Mouse (Mus musculus): ENCODE measurements around the gene Map1lc3b. TPM values are rescaled to one million over a fixed set of nuclear protein-coding genes. Genes with fewer than 3 reads are reported as not detected.
A peak's percentile ranks its signal among the peaks of the same experiment; 100 is the strongest.

Gene Map1lc3b
- 177 and 190 TPM in 2 replicates for polyA plus RNA-seq (2015; fragmentation: Nextera tagmentation; extraction: Ambion mirVana)

DNA sequence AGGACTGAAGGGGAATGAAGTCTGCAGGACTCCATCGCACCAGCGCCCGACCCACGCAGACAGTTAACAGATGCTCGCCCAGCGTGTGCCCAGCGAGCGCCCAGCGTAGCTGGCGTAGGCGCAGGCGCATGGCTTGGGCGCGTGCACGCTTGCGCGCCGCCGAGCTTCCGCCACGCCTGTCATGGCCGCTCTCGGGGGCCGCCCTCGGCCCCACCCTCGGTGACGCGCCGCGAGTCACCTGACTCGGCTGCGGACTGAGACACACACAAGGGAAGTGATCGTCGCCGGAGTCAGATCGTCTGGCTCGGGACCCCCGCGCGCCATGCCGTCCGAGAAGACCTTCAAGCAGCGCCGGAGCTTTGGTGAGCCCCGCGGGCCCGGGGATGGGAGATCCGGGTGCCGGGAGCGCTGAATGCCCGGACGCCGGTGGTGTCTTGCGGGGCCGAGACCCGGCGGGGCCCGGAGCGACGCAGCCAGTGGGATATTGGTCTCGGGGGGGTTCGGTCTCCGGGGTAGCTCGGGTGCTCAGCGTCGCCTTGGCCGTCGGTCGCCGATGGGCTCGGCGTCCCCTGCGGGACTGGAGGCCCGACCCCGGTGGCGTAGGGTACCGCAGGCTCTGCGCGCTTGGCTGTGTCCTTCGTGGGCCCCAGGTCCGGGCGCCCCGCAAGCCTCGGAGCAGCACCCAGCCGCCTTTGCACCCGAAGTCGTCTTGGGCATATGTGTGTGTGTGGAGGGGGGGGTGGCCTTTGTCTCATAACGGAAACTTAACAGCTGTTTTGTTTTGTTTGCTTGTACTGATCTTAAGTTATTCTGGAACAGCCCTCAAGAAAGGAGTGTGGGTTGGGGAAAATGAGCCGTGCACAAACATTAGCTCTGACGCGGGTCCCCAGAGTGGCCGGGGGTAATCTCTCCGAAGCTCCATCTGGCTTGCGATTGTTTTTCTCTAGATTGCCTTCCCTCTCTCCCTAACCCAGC lies at the start of gene Map1lc3b:
Gene Map1lc3b, plus strand, starts transcription at position 159 of the 975 bp plus-strand sequence.
- H3K4me2 ChIP-seq (replicated peaks) = peak within 1 kb of the TSS; percentile 90
- under 1% methylated on average over 94 of the region's 94 CpGs for WGBS
- H3K27me3 ChIP-seq (replicated peaks) = no peaks in the 10 kb centered on the region
- H3K4me1 ChIP-seq (replicated peaks) = peaks cover 16% of the 10 kb centered on the region
- H3K36me3 ChIP-seq = peaks cover 4% of the 10 kb centered on the region
- H3K27ac ChIP-seq = peak within 1 kb of the TSS; percentile 51
- no peaks in the 10 kb centered on the region for H3K9me3 ChIP-seq
- peak within 1 kb of the TSS; percentile 90 for H3K4me3 ChIP-seq (replicated peaks)
- H3K9ac ChIP-seq = peak within 1 kb of the TSS; percentile 83
- peak; percentile 89 for ATAC-seq

DNA sequence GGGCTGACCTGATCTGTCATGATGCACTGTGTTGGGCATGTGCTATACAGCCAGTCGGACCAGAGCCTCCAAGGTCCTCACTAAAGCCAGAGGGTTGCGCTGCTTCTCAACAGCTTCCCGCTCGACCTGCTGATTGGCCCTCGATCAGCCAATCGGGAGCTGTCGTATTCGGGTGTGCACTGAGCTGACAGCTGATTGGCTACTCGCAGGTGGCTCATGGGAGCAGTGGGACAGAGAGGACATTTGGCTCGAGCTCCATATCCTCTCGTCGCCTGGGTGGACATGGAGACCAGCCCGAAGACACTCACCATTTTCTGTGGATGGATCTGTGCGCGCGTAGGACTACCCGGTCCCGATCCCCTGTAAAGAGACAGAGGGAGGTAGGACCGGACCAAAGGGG lies 48.3 kb upstream of the Map1lc3b start:
- H3K36me3 ChIP-seq = no peaks in the 10 kb centered on the region
- H3K27ac ChIP-seq = no peak overlapping the region
- H3K27me3 ChIP-seq (replicated peaks) = no peaks in the 10 kb centered on the region
- H3K4me2 ChIP-seq (replicated peaks) = no peak overlapping the region
- no peak overlapping the region for H3K4me3 ChIP-seq (replicated peaks)
- 0 out of 2 replicates have a peak, but pooled peaks cover 3% of the 10 kb centered on the region for H3K4me1 ChIP-seq (replicated peaks)
- no peaks in the 10 kb centered on the region for H3K9me3 ChIP-seq
- H3K9ac ChIP-seq = no peak overlapping the region
- ATAC-seq = no peak
- 77% methylated on average over 19 of the region's 19 CpGs for WGBS

DNA sequence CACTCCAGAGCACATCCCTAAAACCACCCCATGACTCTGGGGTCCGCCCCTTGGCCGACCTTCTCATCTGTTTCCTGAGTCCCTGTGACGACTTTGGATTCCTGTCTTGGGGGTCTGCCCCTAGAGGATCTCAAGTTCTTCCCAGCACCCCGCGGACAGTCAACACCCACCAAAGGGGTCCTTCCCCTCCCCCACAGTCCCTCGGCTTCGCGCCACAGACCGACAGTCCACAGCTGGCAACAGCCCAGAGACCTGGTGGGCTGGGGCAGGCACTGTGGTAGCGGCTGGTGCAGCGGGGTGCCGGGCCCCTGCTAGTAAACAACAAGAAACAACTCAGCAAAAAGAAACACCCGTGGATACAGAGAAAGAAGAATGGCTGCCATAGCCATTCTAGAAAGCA lies 47.3 kb upstream of the Map1lc3b start:
- no peak for ATAC-seq
- H3K4me3 ChIP-seq (replicated peaks) = no peak overlapping the region
- no peak overlapping the region for H3K27ac ChIP-seq
- no peaks in the 10 kb centered on the region for H3K27me3 ChIP-seq (replicated peaks)
- WGBS = 54% methylated on average over 13 of the region's 13 CpGs
- H3K4me2 ChIP-seq (replicated peaks) = no peak overlapping the region
- H3K9me3 ChIP-seq = no peaks in the 10 kb centered on the region
- H3K36me3 ChIP-seq = no peaks in the 10 kb centered on the region
- H3K9ac ChIP-seq = no peak overlapping the region
- H3K4me1 ChIP-seq (replicated peaks) = 0 out of 2 replicates have a peak, but pooled peaks cover 3% of the 10 kb centered on the region

DNA sequence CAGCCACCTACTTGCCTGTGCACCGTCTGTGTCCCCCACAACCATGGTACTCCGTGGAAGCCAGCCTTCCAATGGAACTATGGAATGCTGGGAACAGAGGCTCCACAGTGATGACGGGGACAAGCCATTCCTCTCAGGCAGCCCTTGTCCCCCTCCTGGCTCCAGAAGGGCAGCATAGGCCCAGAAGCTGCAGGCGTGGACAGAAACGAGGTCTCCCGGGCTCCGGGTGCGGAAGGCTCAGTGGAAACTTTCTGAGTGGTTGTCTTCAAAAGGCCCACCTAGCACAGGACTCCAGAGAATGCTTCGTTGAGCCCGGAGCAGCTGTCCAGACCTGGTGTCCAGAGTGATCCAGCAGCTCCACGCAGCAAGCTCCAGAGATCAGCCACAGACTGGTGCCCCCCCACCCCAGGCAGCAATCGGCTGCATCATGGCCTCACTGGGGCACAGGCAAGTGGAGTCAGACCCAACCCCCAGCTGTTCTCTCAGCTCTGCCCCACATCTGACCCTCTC lies 45.8 kb upstream of the Map1lc3b start, which contains the start of gene 1700018B08Rik:
Gene 1700018B08Rik, minus strand, starts transcription at position 45 of the 510 bp plus-strand sequence.
- H3K4me3 ChIP-seq (replicated peaks) = no peak within 1 kb of the TSS
- no peak within 1 kb of the TSS for H3K27ac ChIP-seq
- 83% methylated on average over 12 of the region's 12 CpGs for WGBS
- no peak within 1 kb of the TSS for H3K4me2 ChIP-seq (replicated peaks)
- 0 out of 2 replicates have a peak, but pooled peaks cover 3% of the 10 kb centered on the region for H3K4me1 ChIP-seq (replicated peaks)
- H3K9me3 ChIP-seq = no peaks in the 10 kb centered on the region
- no peaks in the 10 kb centered on the region for H3K36me3 ChIP-seq
- ATAC-seq = no peak
- H3K27me3 ChIP-seq (replicated peaks) = no peaks in the 10 kb centered on the region
- no peak within 1 kb of the TSS for H3K9ac ChIP-seq

DNA sequence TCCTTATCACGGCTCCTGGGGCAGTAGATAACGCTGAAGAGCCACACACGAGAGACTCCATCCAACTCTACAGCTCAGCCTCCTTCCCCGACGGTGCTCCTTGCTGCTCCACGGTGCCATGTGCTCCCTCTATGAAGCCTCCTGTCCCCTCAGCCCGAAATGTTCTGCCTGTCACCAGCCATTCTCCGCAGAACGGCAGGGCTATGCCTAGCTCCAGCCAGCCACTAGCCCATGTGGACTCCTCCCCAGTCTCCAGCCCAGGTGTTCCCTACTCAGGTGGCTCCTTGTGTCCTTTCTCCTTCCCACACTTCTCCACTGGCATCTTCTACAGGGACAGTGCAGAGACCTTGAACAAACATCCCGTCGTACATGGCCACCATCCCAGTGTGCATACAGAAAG lies 45.2 kb upstream of the Map1lc3b start:
- Histone ChIP-seq H3K4me1 (replicated peaks) (0 out of 2 replicates have a peak, but pooled peaks cover 3% of the 10 kb centered on the region), H3K4me2 (replicated peaks) (no peak overlapping the region), H3K36me3 (no peaks in the 10 kb centered on the region), H3K4me3 (replicated peaks) (no peak overlapping the region), H3K9ac (no peak overlapping the region), H3K27ac (no peak overlapping the region), H3K27me3 (replicated peaks) (no peaks in the 10 kb centered on the region), H3K9me3 (no peaks in the 10 kb centered on the region)
- WGBS = 68% methylated on average over 11 of the region's 11 CpGs
- no peak for ATAC-seq

DNA sequence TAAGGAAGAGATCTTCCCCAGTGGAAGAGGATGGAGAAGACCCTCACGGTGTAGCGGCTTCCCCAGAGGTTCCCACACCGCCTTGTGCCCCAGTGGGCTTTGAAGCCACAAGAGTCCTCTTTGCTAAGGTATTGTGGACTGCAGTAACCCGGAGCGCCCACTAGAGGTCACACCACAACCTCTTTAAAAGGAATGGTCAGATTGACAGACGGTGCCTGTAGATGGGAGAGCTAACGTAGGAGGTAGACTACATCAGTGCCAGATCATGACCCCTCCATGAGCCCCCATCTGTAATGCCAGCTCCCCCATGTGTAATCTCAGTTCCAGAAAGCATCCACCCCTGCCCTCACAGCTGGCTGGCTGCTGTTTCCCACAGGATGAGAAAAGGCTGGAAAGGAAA lies 43.0 kb upstream of the Map1lc3b start:
- Histone ChIP-seq H3K4me1 (replicated peaks) (0 out of 2 replicates have a peak, but pooled peaks cover 3% of the 10 kb centered on the region), H3K27me3 (replicated peaks) (no peaks in the 10 kb centered on the region), H3K9ac (no peak overlapping the region), H3K4me2 (replicated peaks) (no peak overlapping the region), H3K4me3 (replicated peaks) (no peak overlapping the region), H3K9me3 (no peaks in the 10 kb centered on the region), H3K27ac (no peak overlapping the region), H3K36me3 (peaks cover 9% of the 10 kb centered on the region; the same call in 1 of the 2 replicates)
- ATAC-seq = peak; percentile 47; the same call in 1 of the 2 replicates
- 9% methylated on average over 7 of the region's 7 CpGs for WGBS

DNA sequence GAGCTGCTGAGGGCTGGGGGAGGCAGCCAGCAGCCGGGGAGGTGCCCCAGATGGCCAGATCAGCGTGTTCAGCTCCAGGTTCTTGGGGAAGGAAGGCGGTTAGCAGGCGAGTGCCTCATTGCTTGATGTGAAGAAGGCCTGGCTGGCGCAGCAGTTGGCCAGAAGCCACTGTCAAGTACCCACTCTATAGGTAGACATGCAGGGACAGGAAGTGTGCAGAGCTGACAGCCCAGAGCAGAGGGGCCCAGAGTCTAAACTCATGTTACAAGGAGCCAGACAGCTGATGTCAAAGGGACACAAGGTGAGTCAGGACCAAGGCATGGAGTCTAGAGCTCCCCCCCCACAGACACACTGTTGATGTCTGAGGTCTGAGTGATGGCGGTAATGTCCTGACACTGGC lies 40.1 kb upstream of the Map1lc3b start:
- ATAC-seq = no peak
- Histone ChIP-seq H3K4me3 (replicated peaks) (no peak overlapping the region), H3K4me2 (replicated peaks) (no peak overlapping the region), H3K9ac (no peak overlapping the region), H3K4me1 (replicated peaks) (no peaks in the 10 kb centered on the region), H3K36me3 (peaks cover 24% of the 10 kb centered on the region), H3K9me3 (no peaks in the 10 kb centered on the region), H3K27ac (no peak overlapping the region), H3K27me3 (replicated peaks) (no peaks in the 10 kb centered on the region)
- 91% methylated on average over 6 of the region's 6 CpGs for WGBS

DNA sequence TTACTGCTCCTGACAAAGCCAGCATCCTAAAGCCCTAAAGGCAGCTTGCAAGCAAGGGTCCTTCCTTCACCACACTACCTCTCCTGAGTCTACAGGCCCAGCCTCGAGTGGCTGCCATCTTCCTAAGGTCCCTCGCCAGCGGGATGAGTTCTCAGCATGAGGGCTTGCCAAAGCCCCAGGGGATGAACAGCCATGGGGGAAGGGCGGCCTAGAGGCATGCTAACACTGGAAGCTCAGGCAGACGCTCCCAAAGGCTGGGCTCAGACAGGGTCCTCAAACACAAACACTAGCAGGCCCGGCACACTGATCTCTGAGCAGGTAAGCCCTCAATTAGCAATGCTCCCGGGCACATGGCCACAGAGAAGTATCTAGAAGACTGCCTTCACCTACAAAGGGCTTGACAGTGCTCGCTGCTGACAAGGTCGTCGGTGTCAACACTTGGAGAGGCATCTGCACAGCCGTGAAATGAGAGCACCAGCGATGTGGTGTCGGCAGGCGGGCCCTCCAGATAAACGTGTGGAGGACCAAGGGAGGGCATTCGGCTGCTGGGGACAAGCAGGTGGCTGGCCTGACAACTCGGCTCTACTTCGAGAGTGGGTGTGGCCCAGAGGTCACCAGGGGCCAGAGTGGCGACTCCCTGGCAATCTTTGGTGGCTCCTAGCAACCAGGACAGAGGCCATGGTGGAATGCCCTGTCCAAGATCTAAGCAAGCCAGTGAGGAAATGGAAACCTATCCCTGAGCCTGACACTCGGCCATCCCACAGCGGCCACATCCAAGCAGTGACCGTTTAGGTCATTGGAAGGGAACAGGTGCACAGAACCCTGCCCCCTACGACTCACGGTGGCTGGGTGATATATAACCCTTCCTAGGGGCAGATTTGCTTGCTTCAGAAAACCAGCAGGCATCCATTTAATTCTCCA lies 38.8 kb upstream of the Map1lc3b start:
- no peaks in the 10 kb centered on the region for H3K9me3 ChIP-seq
- no peak overlapping the region for H3K27ac ChIP-seq
- no peak overlapping the region for H3K4me2 ChIP-seq (replicated peaks)
- no peak overlapping the region for H3K9ac ChIP-seq
- H3K27me3 ChIP-seq (replicated peaks) = no peaks in the 10 kb centered on the region
- no peak overlapping the region for H3K4me3 ChIP-seq (replicated peaks)
- 65% methylated on average over 24 of the region's 24 CpGs for WGBS
- no peak for ATAC-seq
- peaks cover 24% of the 10 kb centered on the region for H3K36me3 ChIP-seq
- H3K4me1 ChIP-seq (replicated peaks) = no peaks in the 10 kb centered on the region

DNA sequence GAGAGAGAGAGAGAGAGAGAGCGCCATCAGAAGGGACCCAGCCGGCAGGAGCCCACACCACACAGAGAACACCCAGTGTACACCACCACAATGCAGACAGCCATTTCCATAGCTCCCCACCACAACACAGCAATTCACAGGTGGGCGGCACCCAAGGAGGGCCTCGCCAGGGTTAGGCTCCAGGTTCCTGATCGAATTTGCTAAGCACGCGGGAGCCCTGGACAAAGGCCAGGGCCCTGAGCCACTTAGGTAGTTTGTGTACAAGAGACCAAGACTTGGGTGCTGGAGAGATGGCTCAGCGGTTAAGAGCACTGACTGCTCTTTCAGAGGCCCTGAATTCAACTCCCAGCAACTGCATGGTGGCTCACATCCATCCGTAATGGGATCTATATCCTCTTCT lies 37.7 kb upstream of the Map1lc3b start:
- Histone ChIP-seq H3K4me2 (replicated peaks) (no peak overlapping the region), H3K36me3 (peaks cover 24% of the 10 kb centered on the region), H3K9ac (no peak overlapping the region), H3K27me3 (replicated peaks) (no peaks in the 10 kb centered on the region), H3K4me3 (replicated peaks) (no peak overlapping the region), H3K27ac (no peak overlapping the region), H3K4me1 (replicated peaks) (no peaks in the 10 kb centered on the region), H3K9me3 (no peaks in the 10 kb centered on the region)
- no peak for ATAC-seq
- 84% methylated on average over 9 of the region's 9 CpGs for WGBS

DNA sequence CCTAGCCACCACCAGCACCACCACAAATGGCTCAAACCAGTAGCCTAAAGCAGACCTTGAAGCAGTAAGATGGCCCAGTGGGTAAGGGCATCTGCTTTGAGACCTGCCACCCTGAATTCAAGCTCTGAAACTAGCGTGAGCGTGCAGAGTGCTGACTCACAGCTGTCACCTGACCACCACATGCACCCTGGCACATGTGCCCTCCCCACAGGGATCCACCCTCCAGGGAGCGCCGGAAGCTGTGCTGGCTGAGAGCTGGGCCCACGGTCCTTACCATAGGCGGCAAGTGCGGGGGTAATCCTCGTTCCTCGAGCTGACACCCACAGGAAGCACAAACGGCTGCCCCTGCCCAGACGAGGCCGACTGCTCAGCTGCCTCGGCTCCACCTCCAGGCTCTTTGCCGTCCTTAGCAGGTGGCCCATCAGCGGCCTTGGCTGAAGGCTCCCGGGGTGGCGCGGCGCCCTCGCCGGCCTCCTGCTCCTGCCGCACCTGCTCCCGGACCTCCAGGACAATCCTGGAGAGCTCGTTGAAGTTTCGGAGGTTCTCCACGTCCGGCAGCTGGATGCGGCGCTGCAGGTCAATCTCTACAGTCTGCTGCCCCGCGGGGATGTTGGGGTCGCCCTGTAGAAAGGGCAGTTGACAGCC lies 36.2 kb upstream of the Map1lc3b start:
- H3K27ac ChIP-seq = no peak overlapping the region
- no peak overlapping the region for H3K9ac ChIP-seq
- no peak overlapping the region for H3K4me2 ChIP-seq (replicated peaks)
- H3K36me3 ChIP-seq = peaks cover 24% of the 10 kb centered on the region
- H3K4me1 ChIP-seq (replicated peaks) = no peaks in the 10 kb centered on the region
- no peaks in the 10 kb centered on the region for H3K27me3 ChIP-seq (replicated peaks)
- H3K4me3 ChIP-seq (replicated peaks) = no peak overlapping the region
- 93% methylated on average over 32 of the region's 32 CpGs for WGBS
- H3K9me3 ChIP-seq = no peaks in the 10 kb centered on the region
- ATAC-seq = no peak

DNA sequence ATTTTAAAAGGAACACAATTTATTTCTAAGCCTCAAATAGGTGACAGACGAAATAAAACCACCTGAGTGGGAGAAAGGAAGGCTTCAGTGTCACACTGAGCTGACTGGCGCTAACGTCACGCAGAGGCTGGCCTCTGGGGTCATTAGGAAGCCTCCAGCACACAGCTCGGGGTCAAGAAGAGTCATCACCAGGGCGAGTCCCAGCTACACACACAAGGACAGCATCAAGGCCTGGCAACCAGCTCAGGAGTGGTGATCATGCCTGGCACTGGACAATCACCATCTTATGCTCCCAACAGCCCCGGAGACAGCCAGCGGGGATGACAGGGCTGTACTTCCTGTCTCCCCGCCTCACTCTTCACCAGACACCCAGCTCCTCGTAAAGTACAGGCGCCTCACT lies 32.4 kb upstream of the Map1lc3b start:
- WGBS = 84% methylated on average over 11 of the region's 11 CpGs
- no peak overlapping the region for H3K4me3 ChIP-seq (replicated peaks)
- peaks cover 25% of the 10 kb centered on the region for H3K36me3 ChIP-seq
- H3K9me3 ChIP-seq = no peaks in the 10 kb centered on the region
- 0 out of 2 replicates have a peak, but pooled peaks cover under 1% of the 10 kb centered on the region for H3K4me1 ChIP-seq (replicated peaks)
- H3K27me3 ChIP-seq (replicated peaks) = no peaks in the 10 kb centered on the region
- H3K9ac ChIP-seq = no peak overlapping the region
- no peak overlapping the region for H3K27ac ChIP-seq
- no peak for ATAC-seq
- H3K4me2 ChIP-seq (replicated peaks) = no peak overlapping the region

Measured in intestine, embryonic 15.5 days (tissue).